Mouse (Mus musculus): ENCODE measurements around the gene Fli1.

Gene Fli1

DNA sequence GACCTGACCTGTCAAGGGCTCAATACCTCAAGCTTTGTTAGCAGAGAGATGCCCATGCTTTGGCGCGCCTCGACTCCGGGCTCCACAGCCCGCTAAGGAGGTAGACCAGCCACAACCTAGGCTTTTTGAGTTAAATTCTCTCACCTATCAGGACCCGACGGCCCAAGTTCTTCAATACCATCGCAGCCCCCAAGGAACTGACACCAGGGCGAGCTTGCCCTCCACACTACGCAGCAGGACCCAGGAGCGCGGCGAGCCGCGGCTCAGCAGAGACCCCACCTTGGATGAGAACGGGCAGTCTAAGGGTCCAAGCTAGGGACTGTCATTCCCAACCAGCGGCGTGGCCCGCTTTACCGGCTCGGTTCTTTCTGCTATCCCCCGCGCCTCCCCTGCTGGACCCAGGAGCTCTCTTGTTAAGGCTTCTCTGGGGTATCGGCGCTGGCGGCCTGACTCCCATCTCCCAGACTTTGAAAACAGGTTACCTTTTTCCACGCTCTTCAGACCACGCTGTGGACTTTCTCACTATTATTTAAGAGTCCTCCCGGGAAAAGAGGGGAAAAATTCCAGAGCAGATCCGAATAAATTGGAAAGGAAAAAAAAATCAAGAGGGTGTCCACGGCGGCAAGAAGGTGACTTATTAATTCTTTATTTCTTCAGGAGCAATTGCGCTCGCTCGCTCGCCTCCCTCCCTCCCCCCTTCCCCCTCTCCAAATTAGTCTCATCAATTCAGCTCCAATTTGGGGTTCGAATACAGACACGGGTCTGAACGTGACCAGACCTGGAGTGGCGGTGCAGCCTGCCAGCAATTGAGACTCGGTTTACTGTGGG lies at the start of gene Fli1:
Gene Fli1 (minus strand): TSS at position 650 of the 828 bp plus-strand sequence.
- peak; percentile 55 for DNase-seq

DNA sequence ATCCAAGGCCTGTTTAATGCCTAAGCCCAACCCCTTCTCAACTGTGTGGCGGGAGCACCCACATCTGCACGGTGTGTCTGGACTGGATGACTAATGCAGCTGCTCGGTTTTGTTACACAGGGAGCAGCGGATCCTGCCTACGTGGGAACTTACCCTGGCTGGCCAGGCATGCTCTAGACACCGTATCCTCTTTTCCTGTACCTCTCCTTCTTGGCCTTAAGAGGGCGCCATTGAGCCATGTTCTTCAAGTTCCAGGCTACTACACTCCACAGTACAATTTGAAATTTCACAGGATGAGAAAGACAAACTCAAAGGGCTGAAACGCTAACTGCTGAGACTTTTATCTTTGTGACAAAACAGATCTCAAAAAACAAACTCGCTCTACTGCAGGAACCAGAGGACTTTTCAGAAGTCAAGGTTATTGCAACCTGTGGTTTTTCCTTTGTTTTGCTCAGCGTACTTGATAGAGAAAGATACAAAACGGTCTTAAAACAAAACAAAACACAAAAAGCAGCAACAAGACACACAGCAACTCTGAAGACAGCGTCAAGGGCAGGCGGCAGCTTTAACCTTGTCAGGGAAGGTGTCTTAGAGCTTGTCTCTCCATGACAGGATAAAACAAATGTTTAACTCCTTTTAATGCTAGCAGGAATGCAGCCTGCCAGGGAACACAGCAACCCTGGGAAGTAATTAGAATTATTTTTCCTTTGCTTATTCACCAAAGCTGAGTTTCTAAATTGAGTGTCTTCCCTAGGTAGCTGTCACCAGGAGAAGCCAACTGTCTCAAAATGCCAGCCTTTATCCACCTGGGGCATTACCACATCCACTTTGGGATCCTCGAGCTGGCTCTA lies 49.3 kb upstream of the Fli1 start:
- peak; percentile 87 for DNase-seq

DNA sequence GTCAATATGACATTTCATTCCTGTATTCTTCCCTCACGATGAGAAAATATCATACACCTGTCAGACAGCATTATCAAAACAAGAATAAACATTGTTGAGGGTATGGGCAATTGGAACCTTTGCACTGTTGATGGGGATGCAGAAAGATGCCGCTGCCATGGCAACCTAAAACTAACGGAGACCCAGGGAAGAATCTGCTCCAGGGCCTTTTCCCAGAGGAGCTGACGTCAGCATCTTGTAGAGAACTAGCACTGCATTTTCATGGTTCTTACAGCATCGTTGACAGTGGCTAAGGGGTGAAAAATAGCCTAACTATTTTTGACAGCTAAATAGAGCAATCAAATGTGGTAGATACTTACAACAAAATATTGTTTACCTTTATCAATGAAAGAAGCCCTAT lies 47.9 kb upstream of the Fli1 start:
- DNase-seq, result no peak

DNA sequence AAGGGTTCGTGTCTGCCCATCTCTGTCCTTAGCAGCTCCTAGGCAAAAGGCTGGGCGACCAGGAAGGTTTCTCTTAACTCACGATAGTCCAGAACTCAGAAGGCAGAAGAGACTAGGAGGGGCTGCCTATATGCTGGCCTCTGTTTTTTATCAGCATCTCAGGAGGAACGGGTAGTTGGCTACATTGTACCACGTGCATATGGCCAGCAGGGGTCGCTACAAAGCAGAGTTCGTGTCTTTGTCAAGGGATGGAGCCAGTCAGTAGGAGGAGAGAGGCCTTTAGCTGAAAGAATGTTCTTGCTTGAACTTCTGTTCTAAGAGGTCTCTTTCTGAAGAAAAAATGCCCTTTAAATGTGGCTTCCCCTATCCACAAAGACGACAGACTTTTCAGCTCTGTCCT lies 47.2 kb upstream of the Fli1 start:
- DNase-seq, result peak; percentile 89

DNA sequence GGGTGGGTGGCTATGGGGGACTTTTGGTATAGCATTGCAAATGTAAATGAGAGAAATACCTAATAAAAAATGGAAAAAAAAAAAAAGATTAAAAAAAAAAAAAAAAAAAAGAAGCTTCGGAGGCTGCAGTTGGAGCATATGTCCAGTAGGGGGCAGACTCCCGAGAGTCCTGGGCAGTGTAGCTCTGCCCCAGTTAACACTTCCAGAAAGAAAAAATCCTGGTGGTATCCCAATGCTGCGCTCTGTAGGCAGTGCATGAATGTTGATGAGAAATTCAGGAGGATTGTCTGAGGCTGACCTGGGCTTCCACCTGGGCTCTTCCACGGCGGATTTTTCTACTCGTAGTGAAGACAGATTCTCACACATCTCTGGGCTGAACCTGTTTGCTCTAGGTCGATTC lies 42.7 kb upstream of the Fli1 start:
- no peak for DNase-seq

DNA sequence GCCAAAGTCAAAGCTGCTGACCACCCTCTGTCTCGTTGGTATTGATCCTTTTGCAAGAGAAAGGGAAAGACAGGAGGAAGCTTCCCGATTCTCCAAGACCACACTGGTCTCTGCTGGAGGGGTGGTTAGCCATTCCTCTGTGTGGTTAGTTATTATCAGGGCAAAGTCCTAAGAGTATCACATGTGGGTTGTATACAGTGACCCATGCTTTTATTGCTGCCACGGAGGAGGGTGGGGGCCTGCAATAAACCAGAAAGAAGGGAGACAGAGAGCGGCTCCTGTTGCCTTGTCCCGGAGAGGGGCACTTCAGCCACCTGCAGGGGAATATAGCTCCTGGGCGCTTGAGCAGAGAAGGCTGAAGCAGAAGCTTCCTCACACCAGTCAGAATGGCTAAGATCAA lies 41.2 kb upstream of the Fli1 start:
- no peak for DNase-seq

DNA sequence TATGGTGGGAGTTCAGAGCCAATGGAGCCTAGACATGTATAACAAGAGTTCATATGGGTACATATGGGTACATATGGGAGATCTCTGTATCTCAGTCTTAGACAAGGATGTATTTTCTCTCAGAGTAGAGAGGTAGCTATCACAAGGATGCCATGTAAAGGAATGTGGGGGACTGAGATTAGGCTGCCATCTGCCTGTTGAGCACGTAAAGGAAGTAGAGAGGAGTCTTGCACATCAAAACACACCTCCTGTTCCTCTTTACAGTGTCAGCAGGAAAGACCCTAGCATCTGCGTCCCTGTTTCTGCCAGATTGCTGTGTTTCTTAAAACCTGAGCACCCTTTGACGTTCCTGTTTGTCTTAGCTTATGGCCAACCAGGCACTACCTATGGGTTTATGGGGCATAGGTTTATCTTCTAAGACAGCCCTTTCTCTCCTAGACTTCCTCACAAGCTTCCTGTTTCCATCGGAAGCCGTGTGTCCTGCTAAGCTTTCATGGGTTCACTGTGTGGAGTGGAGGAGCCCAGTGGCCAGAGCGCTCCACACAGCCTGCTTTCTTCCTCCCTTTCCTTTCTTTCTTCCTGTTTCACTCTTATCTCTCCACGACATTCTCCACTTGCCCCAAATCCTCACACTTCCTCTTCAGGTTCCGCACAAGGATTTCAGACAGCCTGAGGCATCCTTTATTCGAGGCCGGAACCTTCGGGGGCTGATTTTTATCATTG lies 39.4 kb upstream of the Fli1 start:
- DNase-seq, result no peak

DNA sequence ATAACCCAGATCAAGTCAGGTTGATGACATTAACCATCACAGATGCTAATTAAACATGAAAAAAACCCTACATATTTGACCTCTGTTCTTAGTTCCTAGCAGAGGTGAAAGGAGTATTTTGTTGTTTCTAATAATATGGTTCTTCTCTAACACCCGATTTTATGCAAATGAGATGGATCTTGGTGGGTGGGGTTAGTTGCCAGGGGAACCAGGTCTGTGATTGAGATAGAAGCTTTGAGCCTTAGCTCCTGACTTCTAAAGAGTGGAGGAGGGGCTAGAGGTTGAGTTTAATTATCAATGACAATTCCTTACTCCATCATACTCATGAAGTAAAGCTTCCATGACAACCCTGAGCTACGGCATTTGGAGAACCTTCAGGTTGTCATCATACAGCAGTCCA lies 35.8 kb upstream of the Fli1 start:
- no peak for DNase-seq

DNA sequence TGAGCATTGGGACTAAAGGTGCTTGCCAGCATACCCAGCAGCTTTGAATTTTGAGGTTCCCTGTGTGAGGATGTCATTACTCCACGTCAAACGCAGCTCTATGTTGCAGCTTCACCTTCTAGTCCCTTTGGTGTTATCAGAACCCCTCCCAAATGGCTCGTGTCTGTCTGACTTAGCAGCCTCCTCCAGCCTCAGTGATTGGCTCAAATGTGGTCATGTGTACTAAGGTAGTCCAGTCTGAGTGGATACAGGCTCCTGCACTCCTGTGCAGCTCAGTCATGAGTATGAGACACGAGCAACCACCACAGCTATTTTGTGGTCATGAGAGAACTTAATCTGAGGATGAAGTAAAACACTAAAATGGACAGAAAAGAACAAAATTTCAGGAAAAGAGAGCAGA lies 31.0 kb upstream of the Fli1 start:
- no peak for DNase-seq

DNA sequence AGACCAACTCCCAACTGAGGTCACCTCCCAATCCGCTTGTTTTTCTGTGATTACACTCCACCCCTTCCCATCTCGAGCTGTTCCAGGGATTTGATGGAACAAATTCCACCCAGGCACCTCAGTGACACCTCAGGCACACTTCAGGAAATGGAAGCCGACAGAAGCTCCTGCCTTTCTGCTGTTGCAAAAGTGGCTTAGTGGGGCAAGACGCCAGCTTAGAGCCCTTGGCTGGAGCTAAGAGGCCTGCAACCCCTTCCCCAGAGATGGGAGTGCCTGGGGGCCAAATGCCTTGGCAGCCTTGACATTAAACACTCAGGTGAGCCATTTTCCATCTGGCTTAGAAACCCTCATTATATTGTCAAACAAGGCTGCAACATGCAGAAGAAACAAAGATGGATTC lies 29.0 kb upstream of the Fli1 start:
- no peak for DNase-seq

DNA sequence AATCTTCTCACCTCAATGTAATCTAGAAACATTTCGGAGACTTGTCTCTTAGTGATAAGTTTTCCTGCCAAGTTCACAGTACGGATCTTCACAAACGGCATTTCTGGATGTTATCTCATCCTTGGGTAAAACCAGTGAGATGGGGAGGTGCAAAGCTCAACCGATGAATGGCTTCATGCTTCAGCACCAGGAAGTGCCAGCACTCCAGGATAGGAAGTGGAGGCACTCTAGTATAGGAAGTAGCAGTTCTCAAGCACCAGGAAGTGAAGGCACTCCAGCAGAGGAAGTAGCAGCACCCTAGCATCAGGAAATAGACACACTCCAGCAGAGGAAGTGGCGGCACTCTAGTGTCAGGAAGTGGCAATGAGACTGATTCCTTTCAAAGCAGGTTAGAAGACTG lies 27.9 kb upstream of the Fli1 start:
- DNase-seq, result no peak

DNA sequence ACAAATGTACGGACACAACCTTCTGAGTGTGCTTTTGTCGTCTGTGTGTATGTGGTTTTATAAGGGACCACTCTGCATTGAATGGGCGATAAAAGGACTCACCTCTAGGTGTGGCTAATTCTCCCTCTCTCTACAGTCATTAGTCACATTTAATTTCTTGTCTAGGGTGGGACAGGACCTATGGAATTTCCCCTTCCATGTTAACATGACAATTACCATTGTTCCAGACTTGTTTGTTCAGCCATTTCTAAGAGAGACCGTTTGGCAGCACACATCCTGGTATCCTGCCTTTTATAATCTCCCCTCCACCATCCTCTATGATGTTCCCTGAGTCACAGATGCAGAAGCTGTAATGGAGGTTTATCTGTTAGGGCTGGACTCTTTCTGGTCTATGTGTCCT lies 26.6 kb upstream of the Fli1 start:
- no peak for DNase-seq

DNA sequence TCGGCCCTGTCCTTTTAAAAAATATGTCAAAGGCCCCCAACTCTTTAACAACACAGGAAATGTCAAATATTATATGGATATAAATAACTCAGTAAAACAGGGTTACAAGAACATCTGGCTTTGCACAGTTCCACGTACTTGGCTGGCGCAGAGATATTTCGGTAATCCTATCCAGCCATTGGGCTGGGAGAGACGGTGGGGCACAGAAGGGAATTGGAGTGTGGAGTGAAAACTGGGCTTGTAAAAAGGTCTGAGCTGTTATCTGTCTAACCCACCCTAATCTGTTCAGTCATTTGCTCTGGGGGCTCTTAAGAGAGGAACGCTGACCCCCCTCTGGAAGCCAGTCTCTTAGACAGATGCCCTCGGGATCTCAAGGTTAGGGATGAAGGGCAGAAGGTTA lies 24.9 kb upstream of the Fli1 start:
- peak; percentile 58 for DNase-seq

DNA sequence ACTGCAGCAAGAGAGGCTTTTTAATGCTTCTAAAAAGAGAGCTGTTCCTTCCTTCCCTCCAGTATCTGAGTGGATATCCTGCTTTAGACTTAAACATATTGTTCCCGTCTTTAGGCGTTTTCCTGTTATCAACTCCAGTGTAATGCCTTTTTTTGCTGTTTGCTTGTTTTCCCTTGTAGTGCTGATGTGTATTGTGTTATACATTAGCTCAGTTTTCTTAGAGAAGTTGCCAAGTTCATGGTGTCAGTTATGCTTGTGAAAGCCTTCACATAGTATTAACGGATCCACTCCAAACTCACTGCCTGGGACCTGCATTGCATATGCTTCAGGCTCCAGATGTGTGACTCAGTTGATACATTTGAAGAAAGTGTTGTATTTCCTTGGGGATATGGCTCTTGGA lies 22.6 kb upstream of the Fli1 start:
- DNase-seq, result no peak

DNA sequence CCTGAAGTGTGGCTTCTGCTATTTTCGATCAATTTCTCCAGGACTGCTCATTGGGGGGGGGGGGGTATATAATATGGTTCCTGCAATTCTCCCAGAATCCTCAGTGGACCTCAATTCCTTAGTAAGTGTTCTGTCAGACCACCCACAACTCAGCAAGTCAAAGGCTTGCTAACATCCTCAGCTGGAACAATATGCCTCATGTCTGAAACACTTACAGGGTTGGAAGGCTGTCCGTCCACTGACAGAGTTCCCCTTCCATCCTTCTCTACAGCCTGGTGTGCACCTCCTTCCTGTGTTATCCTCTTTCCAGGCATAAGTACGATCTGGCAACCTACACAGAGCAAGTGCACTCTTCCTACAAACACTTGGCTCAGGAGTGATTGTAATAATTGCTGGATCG lies 20.2 kb upstream of the Fli1 start:
- no peak for DNase-seq

DNA sequence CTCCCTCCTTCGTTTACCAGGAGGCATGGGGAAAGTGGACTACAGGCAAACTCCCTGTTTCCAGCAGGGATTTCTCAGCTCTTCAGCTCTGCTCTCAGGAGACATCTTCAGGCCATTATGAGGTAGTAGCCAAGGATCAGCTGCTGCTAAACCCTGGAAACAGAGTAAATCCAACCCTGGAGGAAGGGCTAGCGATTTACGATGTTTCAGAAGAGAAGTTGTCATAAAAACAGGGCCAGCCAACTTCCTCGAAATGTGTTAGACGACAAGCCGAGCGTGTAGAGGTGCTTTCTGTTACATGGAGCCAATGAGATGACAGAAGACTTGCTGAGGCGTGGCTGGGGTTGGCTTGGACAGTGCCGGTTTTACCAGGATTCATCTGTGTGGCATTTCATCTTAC lies 19.7 kb upstream of the Fli1 start:
- peak; percentile 49 for DNase-seq

DNA sequence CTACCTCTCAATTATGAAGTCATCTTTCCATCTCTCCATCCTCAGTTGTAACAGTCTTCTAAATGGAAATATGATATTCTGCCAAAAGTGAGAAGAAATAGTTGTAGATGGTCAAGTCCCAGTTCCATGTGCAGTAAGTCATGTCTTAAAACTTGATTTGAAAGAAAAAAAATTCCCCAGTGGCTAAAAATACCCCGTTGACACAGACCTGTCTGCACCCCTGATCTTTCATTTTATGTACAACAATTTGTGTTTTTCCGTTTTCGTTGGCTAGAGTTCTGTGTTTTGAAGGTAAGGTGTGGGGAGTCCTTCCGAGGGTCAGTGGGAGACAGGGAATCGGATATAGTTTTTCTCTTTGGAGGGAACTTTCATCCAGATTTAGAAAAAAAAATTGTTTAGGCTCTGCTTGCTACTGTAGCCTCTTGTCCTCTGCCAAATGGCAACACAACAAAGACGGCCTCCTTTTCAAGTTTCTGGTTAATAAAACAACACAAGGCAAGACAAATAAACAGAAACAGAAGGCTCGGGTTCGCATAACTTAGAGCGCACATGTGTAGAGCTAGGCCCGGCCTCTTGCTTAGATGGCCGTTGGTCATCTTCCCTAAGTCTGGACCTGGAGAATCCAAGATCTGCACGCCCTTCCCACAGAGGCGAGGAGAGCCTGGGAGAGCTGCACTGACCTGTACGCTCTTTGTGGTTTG lies 18.7 kb upstream of the Fli1 start:
- DNase-seq, result no peak

DNA sequence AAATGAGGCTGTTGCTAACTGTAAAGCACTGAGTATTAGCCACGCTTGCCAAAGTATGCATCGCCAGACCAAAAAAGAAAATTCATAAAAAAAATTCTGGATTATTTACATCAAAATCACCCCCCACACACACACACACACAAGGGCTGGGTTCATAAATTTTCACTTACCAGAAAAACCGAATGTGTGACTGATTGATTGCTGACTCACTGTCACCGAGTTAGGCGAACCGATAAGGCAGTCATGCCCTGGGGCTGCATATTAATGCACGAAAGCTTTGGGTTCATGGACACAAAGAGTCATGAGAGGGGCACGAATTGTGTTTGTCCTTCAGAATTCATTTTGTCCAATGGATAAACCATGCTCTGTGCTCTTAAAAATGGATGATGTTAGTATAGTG lies 17.2 kb upstream of the Fli1 start:
- DNase-seq, result no peak

DNA sequence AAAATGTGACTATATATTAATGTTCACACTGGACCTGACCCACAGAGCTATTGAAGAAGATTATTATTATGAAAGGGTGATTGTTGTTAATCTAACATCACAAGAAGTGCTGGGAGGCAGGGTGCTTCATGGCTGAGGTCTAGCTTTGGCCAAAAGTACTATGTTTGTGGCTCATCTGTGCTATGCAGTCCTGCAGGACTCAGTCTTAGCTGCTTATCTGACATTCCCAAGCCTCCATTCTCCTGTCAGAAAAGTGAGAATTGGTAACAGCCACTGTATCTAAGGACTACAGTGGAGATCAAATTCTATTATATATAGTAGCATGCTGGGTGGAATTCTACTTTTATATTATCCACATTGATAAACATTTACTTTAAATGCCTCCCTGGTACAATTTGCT lies 16.8 kb upstream of the Fli1 start:
- no peak for DNase-seq

DNA sequence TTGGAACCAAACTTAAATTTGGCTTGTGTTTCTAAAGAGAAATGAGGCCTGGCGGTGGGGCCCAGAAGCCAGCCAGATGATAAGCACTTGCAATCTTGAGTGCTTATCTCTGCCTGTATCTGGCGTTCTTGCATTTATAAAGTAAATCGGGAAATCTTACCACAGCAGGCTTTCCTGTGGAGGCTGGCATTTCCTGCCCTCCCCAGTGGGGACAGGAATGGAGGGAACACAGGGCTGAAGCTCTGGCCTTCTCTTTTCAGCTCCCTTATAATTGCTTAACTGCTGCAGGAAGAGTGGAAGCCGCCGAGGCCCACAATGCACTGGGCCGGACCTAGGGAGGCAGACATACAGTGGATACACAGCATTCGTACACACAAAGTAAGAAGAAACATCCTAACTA lies 13.7 kb upstream of the Fli1 start:
- no peak for DNase-seq

DNA sequence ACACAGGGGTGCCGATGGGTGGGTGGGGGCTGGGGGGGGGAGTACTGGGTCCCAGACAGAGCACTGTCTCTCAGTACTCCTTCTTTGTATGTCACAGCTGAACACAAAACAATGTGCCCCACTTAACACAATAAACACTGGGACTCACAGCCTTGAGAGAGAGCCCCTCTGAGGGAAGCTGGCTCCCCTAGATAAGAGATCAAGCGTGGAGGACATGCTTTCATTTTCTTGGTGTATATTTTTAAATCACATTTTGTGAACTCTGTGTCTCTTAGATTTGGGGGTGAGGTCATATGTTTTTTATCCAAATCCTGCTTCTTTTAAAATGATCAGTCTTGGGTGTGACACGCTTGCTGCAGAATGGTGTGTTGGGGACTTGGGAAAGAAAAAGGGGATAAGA lies 12.6 kb upstream of the Fli1 start:
- DNase-seq, result no peak

DNA sequence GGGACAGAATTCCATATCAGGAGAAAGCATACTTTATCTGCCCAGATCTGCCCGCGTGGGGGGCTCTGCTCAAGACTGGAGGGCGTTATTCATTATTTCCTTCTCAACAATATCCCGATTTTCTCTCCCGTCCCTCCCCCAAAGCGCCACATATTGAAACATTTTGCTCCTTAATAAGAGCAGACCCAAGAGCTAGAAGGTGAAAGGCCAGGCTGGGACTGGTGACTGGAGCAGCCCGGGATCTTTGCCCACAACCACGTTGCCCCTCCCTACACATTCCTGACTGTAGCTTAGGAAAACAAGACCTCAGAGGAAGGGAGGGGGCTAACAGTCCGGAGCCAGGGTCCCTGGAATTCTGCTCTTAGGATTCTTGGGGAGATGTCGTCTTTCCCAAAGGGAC lies 7.9 kb upstream of the Fli1 start:
- peak; percentile 85 for DNase-seq
